Mouse (Mus musculus) CD4-positive, CD25-positive, alpha-beta regulatory T cell, adult 2 months (primary cell): ENCODE measurements around the gene Tepp.
A peak's percentile ranks its signal among the peaks of the same experiment; 100 is the strongest.

Experiments
- DNase-seq: peaks from one replicate; pipeline ENCODE4 v3.0.0-alpha.2; 2012; ENCODE audit warnings: low read depth, low spot score

The Tepp gene

DNA sequence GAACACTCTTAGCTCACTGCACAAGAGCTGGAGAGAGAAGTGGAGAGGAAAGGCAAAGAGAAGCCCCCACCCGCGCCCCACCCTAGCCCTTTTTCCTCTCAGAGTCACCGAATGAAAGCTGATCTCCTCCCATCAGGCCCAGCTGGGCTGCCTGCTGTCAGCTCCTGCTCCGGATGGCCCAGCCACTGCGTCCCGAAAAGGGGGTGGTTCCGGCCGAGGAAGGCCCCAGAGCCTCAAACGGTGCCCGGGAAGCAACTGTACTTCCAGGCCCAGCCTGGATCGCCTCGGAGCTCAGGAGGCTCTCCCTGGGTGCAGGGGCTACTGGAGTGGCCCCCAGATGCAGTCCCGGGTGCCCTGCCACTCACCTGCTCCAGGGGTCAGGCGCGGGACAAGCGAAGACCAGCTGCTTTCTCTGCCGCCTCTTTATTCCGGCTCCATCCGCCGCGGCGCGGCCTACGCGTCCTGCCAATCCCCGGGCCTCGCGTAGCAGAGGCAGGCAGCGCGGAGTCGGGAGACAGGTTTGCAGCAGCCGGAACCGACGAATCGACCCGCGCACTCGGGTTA is 20.9 kb downstream of the Tepp start:
- DNase-seq = no peak

DNA sequence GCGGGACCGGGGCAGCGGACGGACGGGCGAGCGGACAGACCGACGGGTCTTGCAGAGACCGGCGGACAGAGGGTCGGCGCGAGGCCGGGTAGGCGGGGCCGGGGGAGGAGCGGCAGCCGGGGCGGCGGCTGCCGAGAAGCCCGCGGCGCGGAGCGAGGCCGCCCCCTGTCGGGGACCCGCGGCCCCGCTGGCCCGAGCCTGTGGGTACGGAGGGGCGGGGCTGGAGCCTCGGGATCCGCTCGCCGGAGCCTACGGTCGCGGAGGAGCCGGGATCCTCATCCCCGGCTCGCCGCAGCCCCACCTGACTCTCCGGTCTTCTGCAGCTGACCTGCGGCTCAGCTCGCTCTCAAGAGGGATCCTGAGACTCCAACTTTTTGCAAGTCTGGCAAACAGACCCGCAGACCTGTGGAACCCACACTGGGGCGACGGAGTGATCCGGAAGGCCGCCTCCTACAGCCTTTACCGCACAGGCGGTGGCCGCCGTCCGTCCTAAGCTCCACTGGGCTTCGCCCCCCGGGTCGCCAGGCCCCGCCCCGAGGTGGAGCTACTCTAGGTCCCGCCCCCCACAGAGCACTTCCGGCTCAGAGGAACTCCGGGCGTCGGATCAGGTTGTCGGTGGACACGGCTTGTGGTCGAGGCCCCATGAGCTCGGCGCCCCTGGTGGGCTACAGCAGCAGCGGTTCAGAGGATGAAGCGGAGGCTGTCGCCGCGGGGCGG is 21.5 kb downstream of the Tepp start, which contains the start of the genes Zfp319 and Usb1:
Gene Zfp319 (minus strand): TSS at position 231 of the 717 bp plus-strand sequence.
Gene Usb1 (plus strand): TSS at position 565 of the 717 bp plus-strand sequence.
- peak; percentile 95 for DNase-seq

DNA sequence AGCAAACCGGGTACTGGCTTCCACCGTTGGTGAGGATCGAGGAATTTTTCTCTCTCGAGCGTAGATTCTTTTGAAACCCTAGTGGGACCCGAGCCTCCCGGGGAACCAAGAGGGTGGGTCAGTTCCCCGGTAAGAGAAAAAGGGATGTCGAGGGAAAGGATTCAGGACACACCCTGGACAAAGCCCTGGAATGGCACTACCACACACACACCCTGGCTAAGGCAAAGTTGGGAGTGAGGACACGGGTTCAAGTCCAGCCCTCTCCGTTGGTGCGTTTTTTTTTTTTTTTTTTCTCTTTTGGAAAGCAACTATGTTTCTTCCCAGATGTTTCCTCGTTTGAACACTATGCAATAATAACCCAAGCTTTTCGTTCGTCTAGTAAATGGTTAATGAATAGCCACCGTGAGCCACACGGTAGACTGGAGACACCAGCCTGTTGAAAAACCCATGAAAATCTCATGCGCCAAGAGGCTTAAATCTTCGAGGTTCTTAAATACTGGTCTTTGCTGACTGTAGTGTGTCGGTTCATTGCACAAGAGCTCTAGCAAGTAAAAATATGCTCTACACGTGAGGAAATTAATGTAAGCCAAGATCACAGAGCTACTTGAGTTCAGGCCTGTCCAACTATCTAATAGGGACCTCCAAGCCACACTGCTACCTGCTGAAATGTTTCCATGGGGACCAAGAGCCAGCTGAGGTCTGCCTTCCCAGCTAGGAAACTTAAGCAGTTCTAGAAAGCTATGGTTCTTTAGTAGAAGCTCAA is 22.3 kb downstream of the Tepp start:
- DNase-seq = no peak

DNA sequence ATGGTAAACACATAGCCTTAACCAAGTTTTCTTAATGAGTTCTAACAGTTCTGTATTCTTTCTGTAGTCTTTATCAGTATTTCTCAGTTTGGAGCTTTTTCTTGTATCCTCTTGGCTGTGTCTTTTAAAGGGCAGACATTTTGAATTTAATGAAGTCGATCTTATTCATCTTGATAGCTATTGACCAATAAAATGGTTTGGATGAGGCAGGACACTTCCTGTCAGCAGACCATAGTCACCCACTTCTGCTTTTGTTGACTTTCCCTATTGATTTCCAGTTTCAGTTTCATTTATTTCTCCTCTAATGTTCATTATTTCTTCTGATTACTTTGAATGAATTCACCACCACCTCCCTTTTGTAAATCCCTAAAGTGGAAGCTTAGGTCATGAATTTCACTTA is 25.3 kb downstream of the Tepp start:
- no peak for DNase-seq

DNA sequence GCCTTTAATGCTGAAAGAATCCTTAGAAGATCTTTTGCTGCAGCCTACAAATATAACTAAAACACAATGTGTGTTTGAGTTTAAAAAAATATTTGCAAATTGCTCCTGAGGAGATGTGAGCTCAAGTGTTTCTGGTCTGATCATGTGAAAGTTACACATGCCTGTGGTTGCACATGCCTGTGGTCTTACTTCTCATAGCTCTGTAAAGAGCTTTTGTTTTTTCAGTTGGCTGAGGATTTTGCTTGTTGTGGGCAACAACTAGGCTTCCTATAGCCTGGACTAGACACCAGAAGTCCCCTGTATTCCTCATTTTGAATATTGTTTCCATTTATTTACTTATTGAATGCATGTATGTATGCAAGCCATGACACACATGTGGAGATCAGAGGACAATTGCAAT is 26.0 kb downstream of the Tepp start:
- no peak for DNase-seq

DNA sequence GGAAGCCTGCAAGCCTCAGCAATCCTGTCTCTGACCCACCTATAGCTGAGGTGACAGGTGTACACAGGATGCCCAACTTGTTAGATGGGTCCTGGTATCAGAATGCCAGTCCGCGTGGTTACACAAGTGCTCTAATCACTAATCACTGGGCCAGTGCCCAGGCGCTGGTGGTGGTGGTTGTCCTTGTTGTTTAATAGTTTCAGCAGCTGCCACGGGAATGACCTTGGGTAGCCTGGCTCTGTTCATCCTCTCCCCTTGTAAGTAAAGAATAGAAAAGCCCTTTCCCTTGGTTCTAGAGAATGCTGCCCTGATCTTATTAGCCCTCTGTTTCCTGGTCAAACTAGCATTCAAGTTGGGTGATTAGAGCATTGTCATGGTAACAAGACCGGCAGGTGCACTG is 31.4 kb downstream of the Tepp start:
- DNase-seq = no peak

DNA sequence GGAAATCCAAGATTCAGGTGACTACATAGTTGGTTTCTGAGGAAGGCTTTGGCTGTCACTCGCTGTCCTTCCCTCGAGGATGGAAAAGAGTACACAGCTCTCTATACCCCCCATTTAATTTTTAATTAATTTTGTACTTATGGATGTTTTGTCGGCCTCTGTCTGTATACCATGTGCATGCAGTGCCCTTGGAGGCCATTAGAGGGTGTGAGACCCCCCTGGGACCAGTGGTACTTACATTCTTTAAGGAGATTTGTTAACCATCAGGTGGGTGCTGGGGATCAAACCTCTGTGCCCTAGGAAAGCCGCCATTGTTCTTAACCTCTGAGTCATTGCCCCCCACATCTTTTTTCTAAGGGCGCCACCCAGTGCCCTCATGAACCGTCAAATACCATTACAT is 34.3 kb downstream of the Tepp start:
- no peak for DNase-seq

DNA sequence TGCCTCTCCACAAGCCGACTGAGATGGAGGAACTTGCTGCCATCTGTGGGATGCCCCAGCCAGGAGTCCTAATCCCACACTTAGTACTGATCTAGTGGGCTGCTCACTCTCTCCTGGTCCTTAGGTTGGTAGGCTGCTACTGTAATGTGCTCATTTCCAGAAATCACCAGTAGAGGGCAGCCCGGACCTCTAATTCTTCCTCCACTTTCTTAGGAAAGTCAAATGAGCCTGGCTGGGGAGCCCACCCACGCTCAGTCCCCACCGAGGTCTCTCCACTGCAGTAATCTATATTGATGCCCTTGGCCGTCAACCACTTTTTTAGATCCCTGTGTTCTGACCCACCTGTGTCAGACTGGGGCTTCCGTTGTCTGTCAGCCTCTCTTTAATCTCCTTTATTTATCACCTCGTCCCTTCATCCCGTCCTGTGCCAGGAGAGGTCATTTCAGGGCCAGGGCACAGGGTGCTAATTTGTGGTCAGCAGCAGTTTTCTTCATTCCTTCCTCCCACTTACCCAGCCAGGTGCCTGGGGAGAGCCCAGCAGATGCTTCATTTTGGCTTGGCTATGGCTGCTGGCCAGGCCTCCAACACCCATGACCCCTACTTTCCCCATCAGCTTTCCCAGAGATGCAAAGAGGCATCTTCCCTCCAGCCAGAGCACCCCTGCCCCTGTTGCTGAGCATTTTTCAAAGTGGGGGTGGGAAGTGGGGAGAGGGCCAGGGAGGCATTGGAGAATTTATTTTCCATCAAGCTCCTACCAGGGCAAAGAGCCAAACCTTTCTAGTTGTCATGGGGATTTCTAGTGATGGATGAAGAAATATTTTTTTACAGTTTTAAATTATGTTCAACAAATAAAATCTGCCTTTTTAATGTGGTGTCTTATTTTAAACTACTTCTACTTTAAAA is 36.5 kb downstream of the Tepp start:
- DNase-seq = peak; percentile 73

DNA sequence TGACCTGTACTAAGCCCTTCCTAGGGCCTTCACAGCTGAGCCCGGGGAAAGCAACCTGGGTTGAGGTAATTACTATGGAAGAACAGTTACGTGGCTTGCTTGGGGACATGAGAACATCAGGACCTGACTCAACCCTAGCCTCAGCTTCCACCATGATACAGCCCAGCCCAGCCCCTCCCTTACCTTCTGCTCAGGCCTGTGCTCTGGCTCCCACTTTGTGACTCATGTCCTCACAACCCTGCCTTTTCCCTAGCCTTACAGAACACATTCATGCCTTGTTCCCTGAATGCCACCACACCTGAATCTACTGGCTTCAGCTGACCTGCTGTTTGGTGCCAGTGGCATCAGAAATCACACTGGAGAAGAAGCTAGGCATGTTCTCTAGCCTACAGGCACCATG is 38.0 kb downstream of the Tepp start:
- no peak for DNase-seq

DNA sequence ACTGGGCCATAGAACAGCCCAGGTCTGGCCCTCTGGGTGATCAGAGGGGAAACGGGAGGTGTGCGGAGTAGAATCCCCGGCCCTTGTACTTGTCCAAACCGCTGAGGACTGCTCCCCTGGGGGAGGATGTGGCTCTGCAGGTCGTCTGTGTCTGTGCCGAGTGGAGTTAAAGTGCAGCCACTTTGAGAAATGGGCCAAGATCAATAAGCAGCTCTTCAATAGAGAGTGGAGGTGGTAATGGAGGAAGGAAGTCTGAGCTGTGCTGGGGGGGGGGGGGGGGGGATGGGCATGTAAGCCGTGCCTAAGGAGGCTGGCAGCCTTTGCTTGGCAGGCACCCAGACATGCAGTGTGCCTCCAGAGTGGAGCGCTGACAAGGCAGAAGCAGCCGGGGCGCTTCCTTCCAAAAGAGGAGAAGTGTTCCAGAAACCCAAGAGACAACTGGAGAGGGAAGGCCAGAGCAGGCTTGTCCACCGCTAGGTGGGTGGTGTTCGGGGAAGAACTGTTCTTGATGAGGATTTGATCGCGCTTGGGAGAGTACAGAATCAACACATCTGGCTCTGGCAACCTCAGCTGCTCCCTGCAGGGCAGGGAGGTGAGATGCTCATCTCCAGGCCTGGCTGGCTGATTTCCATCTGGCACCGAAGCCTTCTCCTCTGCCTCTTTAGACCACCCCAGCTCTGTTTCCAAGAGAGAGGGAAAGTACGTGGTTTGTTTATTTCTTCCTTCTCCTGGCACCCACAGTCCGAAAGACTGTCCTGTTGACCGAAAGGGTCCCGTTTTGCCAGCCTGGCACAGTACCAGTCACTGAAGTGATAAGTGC is 38.7 kb downstream of the Tepp start:
- peak; percentile 55 for DNase-seq

DNA sequence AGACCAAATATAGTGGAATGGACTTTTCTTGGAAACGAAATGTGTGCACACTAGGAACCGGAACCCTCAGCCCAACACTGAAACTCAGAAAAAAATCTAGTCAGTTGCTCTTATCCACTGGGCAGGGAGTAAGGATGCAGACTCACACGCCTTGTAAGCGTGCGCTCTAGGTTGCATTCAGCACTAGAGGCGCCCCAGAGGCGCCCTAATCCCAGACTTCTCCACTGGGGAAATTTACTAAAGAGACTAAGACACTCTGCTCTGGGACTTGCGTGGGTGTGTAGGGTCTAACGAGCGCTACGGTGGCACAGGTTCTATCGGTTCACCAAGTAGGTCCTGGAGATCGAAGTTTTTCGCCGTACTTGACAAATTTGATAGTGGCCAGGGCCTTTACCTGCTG is 41.1 kb downstream of the Tepp start:
- no peak for DNase-seq

DNA sequence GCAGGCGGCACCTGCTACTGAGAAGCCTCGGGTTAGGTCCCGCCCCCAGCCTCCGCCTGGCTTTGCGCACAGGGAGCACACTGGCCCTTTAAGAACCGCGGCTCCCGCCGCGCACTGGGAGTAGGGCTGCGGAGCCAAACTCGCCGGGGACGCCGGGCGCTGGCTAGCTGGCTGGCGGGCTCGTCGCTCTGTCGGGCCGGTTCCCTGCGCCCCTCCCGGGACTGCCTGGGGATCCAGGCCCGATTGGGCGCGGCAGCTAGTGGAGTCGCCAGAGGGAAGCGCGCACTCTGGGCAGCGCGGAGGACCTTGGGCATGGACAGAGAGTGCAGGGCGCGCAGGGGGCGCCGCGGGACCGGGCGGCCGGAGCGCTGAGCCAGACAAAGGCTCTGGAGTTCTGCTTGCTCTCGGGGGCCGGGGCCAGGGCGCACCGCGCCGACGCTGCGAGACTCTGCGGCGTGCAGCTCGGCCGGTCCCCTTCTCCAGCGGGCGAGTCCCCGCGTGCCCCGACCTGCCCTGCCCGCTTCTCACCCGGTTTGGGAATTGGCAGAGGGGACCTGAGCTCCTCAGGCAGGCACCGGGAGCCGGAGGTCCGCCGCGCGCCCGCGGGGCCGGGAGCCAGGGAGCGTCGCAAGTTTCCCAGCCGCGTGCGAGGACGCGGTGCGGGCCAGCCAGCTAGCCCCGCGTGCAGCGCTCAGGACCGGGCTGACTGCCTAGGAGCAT is 41.9 kb downstream of the Tepp start, which contains the start of gene Mmp15:
Gene Mmp15 (plus strand): TSS at position 118 of the 720 bp plus-strand sequence.
- DNase-seq = no peak

DNA sequence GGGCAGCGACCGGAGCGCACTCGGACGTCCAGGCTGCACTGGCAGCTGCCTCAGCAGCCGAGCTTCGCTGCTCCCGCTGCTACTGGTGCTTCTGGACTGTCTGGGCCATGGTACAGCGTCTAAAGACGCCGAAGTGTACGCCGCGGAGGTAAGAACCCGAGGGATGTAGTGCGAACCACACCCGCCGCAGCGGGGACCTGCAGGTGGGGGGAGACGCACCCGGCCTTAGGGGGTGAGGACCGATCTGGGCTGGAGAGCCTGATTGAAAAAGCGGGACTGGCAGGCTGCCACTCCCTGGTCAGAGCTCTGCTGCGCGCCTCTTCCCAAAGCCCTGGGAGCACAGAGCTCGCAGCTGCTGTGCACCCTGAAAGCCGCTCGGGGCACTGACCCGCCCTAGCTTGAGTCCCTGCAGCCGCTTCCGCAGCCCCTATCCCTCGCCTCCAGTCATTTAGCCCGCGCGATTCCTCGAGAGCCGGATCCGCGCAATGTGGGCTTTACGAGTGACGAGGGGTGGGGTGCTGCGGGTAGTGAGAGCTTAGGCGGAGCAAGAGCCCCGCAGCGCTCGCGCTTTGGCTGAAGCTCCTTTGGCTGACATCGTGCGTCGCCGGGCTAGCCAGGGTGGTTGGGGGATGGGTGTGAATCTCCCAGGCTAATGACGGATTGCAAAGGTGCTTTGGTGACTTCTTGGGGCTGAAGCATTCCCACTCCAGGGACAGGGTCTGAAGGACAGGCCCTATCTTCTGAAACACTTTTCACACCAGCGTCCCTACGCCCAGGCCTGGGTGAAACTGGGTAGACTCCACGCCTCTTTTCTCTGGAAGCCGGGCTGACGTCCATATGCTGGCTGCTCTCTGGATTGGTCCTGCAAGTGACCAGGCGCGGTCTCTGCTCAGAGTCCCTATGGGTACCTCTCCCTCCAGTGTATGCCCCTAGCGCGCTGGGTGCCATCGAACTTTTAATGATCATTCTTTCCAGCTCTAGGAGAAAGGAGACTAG is 42.8 kb downstream of the Tepp start:
- DNase-seq = no peak

DNA sequence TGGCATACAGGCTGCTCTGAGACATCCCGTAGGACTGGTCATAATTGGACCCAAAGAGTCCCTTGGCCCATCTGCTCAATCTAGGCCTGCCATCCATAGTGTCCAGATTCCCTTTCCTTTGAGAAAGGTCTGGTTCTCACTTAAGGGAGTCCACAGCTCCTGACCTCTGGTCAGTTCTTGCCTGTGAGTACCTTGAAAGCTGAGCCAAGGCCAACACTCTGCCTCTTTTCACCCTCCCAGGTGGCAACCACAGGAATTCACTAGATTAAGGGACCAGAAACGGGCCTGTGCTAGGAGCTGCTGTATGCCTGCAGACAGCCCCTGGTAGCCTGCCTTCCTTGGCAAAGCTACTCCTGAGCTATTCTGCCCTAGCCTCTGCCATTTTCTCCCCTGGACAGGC is 44.2 kb downstream of the Tepp start:
- no peak for DNase-seq

DNA sequence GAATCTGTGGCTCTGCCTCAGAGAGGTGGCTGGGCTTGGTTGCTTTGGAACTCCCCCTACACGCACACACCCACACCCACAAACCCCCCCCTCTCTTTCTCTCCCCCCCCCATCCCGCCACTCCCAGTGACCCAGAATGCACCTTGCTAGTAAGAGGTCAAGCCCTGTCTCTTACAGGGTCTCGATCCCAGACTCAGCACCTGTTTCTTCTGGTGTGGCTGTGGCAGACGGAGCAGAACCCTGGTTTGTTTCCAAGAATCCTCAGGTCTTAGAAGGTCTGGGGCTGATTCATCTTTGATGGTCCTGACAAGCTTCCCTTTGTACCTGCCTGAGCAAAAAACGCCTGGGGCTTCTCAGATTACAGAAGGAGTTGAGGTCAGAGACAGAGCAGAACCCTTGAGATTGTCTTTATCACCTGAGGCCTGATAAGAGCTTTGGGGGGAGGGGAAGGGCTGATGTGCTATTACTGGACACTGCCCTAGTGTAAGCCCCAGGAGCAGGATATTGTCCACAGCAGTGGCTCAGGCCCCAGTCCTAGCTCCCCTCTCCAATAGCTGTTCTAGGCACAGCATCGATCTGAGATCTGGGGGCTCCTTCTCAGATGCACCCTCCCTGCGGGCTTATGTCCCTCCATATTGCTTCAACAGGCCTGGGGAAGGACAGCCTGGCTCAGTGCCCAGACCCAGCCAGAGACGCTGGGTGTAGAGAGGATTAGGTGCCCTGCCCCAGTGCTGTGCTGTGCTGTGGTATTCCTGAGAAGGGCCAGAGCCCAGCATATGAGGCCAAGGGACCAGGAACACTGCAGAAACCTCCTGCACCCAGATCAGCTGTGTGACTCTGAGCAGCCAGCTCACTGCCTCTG is 48.4 kb downstream of the Tepp start:
- DNase-seq = no peak

DNA sequence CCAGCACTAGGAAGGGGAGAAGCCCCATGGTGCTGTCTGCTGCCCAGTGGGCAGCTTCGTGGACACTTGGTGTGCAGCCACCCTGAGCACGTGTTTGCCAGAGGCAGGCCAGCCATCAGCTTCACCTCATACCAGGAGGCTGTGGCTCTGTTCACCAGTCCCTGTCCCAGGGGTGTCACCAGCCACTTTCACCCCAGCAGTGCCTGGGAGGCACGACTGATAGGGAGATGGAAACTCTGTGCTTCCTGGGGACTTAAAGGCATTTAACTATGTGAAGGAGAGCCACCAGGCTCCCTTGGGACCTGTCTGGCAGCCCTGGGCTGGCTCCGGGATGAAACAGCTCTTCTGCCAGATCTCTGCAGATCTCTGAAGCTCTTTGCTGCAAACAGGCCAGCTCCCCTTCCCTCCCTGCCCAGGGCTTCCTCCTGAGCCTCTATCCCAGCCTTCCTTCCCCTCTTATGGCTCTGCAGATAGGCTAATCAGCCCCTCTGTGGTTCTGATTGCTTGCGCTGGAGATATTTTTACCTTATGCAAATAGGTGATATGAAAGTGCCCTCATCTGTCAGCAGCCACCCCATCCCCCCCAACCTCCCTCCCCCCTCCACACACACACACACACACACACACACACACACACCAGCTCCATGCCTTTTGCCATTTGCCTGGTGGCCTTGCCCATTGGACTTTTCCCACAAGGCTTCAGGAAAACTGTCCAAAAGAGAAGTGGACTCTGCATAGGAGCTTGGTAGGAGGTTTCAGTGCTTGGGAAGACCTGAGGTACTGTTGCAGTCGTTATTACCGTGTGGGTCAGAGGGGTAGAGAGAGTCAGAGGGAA is 50.0 kb downstream of the Tepp start:
- DNase-seq = no peak

DNA sequence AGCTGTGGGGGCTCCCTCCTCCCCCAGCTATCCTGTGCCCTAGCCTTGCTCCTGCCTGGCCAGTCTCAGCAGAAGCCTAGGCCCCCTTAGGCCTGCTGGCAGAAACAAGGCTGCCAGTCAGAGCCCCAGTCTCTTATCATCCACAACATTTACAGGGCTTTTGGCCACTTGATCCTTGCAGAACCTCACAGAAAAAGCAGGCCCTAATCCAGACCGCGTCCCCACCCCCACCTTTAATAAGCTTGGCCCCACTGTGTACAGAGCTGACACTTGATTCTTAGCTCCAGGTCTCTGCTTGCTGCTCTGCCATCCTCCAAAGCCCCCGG is 50.6 kb downstream of the Tepp start:
- DNase-seq = no peak
